Mouse (Mus musculus) common myeloid progenitor, adult 5-6 weeks (primary cell): ENCODE measurements around the gene Otoa. TPM values are rescaled to one million over a fixed set of nuclear protein-coding genes. Genes with fewer than 3 reads are reported as not detected.

ENCODE experiments used
- ATAC-seq: replicated peaks from 2 replicates; pipeline ENCODE4 v1.8.0; 2016; ENCODE audit warnings: low read depth, mild to moderate bottlenecking, moderate TSS enrichment, inconsistent platforms; ENCODE audit not compliant: poor library complexity, severe bottlenecking
- total RNA-seq: library from RNA; stranded (forward); fragments of 200-1000, 187-1606 nt; gene quantifications from 2 replicates; pipeline ENCODE4 v1.2.3, GENCODE M21; 2017

Otoa gene
- total RNA-seq, 1 experiment from 2014 or later = 1.2 TPM

DNA sequence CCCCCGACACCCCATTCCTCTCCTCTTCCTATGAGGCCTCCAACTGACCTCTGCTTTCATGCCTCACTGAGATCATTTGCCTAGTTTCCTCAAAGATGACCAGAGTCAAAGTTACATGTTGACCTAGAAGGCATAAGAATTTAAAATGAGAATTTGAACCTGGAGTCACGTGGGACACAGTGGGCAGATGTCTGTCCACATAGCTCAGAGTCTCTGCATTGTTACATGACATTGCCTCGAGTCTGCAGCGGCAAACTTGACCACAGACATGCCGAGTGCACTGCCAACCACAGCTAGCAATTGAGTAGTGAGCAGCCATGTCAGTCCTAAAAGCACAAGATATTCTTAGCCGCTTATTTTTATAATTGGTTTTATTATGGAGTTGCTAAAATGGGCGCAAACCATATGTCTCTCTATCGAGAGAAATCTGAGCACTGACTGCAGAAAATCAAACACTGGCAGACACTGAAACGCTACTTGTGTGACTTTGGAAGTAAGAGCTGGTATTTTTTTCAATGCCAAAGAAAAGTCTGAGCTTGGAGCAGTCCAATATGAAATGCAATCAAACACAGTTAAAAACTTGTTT, 105.8 kb downstream of the Otoa start:
- ATAC-seq = no peak

- ATAC-seq = no peak
Measured at GRCm38 (mm10) chr7:121188976-121189375, 107.5 kb downstream of the Otoa start.

DNA sequence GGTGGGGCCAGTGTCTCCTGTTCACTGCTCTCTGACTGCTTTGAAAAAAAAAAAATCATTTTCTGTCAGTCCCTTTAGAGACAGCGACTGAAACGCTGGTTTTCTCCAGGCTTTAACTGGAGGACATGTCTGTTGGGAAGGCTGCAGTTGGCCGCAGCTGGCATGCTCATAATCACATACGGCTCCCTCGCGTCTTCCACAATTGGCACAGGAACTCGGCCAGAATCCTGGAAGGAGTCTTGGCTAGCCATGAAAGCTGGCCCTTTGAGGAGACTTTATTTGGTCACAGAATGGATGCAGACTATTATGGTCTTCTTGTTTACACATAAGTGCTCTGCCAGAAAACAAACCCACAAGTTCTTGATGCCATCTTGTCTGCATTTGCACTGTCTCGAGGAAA, 117.5 kb downstream of the Otoa start:
- no peak for ATAC-seq

- ATAC-seq = no peak
Measured at GRCm38 (mm10) chr7:121211804-121212203, 130.4 kb downstream of the Otoa start.

Other genes starting within 250 kb of the Otoa start
- gene Eef2k, start 238.8 kb upstream of the Otoa start, total RNA-seq = 73.9 and 95.6 TPM in 2 replicates
- gene Polr3e, start 163.9 kb upstream of the Otoa start, total RNA-seq = 26.9 and 30.3 TPM in 2 replicates
- gene Cdr2, start 99.3 kb upstream of the Otoa start, total RNA-seq = 10.5 and 13.4 TPM in 2 replicates
- gene Mfsd13b, start 99.1 kb upstream of the Otoa start, total RNA-seq = not detected in 2 replicates
- gene Mettl9, start 47.2 kb upstream of the Otoa start, total RNA-seq = 78.2 and 95.5 TPM in 2 replicates
- 38.5 and 43.5 TPM in 2 replicates for gene Igsf6, start 7.1 kb upstream of the Otoa start, total RNA-seq